Mouse (Mus musculus): ENCODE data around the gene Ldha. TPM values are rescaled to one million over a fixed set of nuclear protein-coding genes. Genes with fewer than 3 reads are reported as not detected.
A peak's percentile ranks its signal among the peaks of the same experiment; 100 is the strongest.

Gene Ldha
- polyA plus RNA-seq (2014; fragmentation: Nextera tagmentation; extraction: Ambion mirVana): 3,024 and 3,145 TPM in 2 replicates

DNA sequence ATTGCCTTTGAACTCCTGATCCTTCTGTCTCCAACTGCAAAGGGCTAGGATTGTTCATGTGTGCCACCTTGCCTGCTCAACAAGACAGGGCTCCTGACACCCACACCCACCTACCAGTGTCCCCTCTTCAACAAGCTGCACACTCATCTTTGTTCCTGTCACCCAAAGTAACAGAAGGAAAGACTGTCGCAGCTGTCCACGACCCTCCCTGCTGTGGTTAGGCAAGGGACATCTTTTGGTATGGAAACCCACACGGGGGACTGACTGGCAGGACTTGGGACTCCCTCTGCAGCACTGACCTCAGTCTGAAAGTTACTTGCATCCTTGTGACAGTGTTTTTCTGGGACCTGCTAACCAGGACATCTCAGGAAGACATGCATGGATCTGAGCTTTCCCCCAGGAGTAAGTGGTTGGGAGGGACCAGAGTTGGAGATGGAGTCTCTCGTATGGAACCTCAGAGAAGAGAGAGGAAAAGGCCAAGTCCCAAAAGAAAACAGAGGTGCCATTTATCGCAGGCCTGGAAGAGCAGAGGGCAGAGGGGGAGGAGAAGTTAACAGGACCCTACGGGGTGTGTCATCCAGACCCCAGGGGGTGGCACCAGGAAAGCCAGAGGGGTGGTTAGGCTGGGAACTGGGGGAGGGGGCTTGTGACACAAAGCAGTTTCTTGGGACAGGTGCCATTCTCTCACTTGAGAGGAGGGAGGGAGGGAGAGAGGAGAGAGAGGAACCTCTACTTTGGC, at the start of gene Ldha:
Gene Ldha, plus strand, starts transcription at position 689 of the 739 bp plus-strand sequence.
- 41% methylated on average over 6 of the region's 6 CpGs for WGBS
- no peak within 1 kb of the TSS for H3K4me2 ChIP-seq (ENCODE audit: low read length)
- no peaks in the 10 kb centered on the region for H3K9me3 ChIP-seq (ENCODE audit: control insufficient read depth, low read length)
- no peak within 1 kb of the TSS for H3K9ac ChIP-seq (ENCODE audit: low read length)
- ATAC-seq (ENCODE audit: insufficient number of reproducible peaks, insufficient read depth, low FRiP score, low read depth): no peak
- H3K27ac ChIP-seq (replicated peaks in 1 of 2; ENCODE audit: control insufficient read depth in 1 of 2, insufficient read depth in 1 of 2, low read depth in 2 of 2, low read length in 2 of 2): no peak within 1 kb of the TSS
- H3K4me3 ChIP-seq (ENCODE audit: control insufficient read depth in 1 of 2, insufficient read depth in 1 of 2, low read depth in 1 of 2, low read length in 2 of 2): no peak within 1 kb of the TSS
- no peaks in the 10 kb centered on the region for H3K36me3 ChIP-seq (ENCODE audit: control insufficient read depth, insufficient read depth, low read length)
- peaks cover 22 to 32% of the 10 kb centered on the region in 2 experiments for H3K4me1 ChIP-seq (ENCODE audit: control insufficient read depth in 2 of 2, insufficient read depth in 2 of 2, low read length in 2 of 2)
- no peaks in the 10 kb centered on the region for H3K27me3 ChIP-seq (ENCODE audit: control insufficient read depth, insufficient read depth, low read length)

DNA sequence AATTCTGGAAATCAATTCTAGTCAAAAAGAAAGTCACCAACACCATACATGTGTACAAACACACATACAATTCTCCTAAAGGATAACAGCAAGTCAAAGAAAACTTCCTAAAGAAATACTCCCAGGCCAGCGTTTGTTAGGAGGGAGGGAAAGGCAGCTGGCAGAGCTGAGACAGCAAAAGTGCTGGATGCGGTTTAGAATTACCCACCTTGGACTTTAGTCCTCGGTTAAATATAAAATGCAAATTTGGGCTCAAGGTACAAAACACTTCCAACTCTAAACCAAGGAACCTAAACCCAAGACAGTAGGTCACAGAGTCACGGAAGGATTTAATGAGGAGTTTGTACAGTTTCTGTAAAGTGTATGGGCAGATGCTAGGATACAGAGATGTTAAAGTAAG, 47.4 kb upstream of the Ldha start:
- no peak for ATAC-seq (ENCODE audit: insufficient number of reproducible peaks, insufficient read depth, low FRiP score, low read depth)
- WGBS: 81% methylated on average over 4 of the region's 4 CpGs

GRCm38 (mm10) chr7:46795287-46796205, 45.7 kb upstream of the Ldha start, which contains the start of the genes Hps5 and Gtf2h1:
Gene Hps5, minus strand, starts transcription at chr7:46796064.
Gene Gtf2h1, plus strand, starts transcription at chr7:46796103.
- H3K4me1 ChIP-seq (ENCODE audit: control insufficient read depth in 2 of 2, insufficient read depth in 2 of 2, low read length in 2 of 2): peaks cover 4 to 17% of the 10 kb centered on the region in 2 experiments
- ATAC-seq (ENCODE audit: insufficient number of reproducible peaks, insufficient read depth, low FRiP score, low read depth): peak; percentile 97
- peak within 1 kb of the TSS; percentile 65 to 98 for H3K4me3 ChIP-seq (ENCODE audit: control insufficient read depth in 1 of 2, insufficient read depth in 1 of 2, low read depth in 1 of 2, low read length in 2 of 2)
- H3K27me3 ChIP-seq (ENCODE audit: control insufficient read depth, insufficient read depth, low read length): no peaks in the 10 kb centered on the region
- H3K36me3 ChIP-seq (ENCODE audit: control insufficient read depth, insufficient read depth, low read length): peaks cover 26% of the 10 kb centered on the region
- H3K27ac ChIP-seq (replicated peaks in 1 of 2; ENCODE audit: control insufficient read depth in 1 of 2, insufficient read depth in 1 of 2, low read depth in 2 of 2, low read length in 2 of 2): peak within 1 kb of the TSS; percentile 76 to 91
- peak within 1 kb of the TSS; percentile 99 for H3K4me2 ChIP-seq (ENCODE audit: low read length)
- H3K9ac ChIP-seq (ENCODE audit: low read length): peak within 1 kb of the TSS; percentile 94
- WGBS: under 1% methylated on average over 73 of the region's 75 CpGs
- H3K9me3 ChIP-seq (ENCODE audit: control insufficient read depth, low read length): no peaks in the 10 kb centered on the region

More for the DNA sequence above, 47.4 kb upstream of the Ldha start:
- no peak overlapping the region for H3K4me2 ChIP-seq (ENCODE audit: low read length)
- no peak overlapping the region for H3K27ac ChIP-seq (replicated peaks in 1 of 2; ENCODE audit: control insufficient read depth in 1 of 2, insufficient read depth in 1 of 2, low read depth in 2 of 2, low read length in 2 of 2)
- no peaks in the 10 kb centered on the region for H3K27me3 ChIP-seq (ENCODE audit: control insufficient read depth, insufficient read depth, low read length)
- H3K36me3 ChIP-seq (ENCODE audit: control insufficient read depth, insufficient read depth, low read length): peaks cover 27% of the 10 kb centered on the region
- H3K9me3 ChIP-seq (ENCODE audit: control insufficient read depth, low read length): no peaks in the 10 kb centered on the region
- H3K4me3 ChIP-seq (ENCODE audit: control insufficient read depth in 1 of 2, insufficient read depth in 1 of 2, low read depth in 1 of 2, low read length in 2 of 2): no peak overlapping the region
- H3K4me1 ChIP-seq (ENCODE audit: control insufficient read depth in 2 of 2, insufficient read depth in 2 of 2, low read length in 2 of 2): peaks cover 4 to 17% of the 10 kb centered on the region in 2 experiments
- H3K9ac ChIP-seq (ENCODE audit: low read length): no peak overlapping the region

- WGBS: under 1% methylated on average over 29 of the region's 31 CpGs
- ATAC-seq (ENCODE audit: insufficient number of reproducible peaks, insufficient read depth, low FRiP score, low read depth): peak; percentile 8; the same call in 1 of the 2 replicates
- H3K27me3 ChIP-seq (ENCODE audit: control insufficient read depth, insufficient read depth, low read length): no peaks in the 10 kb centered on the region
- H3K4me1 ChIP-seq (ENCODE audit: control insufficient read depth in 2 of 2, insufficient read depth in 2 of 2, low read length in 2 of 2): peaks cover 4 to 17% of the 10 kb centered on the region in 2 experiments
- peak overlapping the region; percentile 94 for H3K9ac ChIP-seq (ENCODE audit: low read length)
- H3K27ac ChIP-seq (replicated peaks in 1 of 2; ENCODE audit: control insufficient read depth in 1 of 2, insufficient read depth in 1 of 2, low read depth in 2 of 2, low read length in 2 of 2): peak overlapping the region in 1 of 2 experiments; percentile 91; a peak in 2 of 4 replicates
- H3K9me3 ChIP-seq (ENCODE audit: control insufficient read depth, low read length): no peaks in the 10 kb centered on the region
- peak overlapping the region; percentile 99 for H3K4me2 ChIP-seq (ENCODE audit: low read length)
- peaks cover 27% of the 10 kb centered on the region for H3K36me3 ChIP-seq (ENCODE audit: control insufficient read depth, insufficient read depth, low read length)
- H3K4me3 ChIP-seq (ENCODE audit: control insufficient read depth in 1 of 2, insufficient read depth in 1 of 2, low read depth in 1 of 2, low read length in 2 of 2): peak overlapping the region; percentile 65 to 98
Observed at GRCm38 (mm10) chr7:46796206-46796679, 45.0 kb upstream of the Ldha start.

DNA sequence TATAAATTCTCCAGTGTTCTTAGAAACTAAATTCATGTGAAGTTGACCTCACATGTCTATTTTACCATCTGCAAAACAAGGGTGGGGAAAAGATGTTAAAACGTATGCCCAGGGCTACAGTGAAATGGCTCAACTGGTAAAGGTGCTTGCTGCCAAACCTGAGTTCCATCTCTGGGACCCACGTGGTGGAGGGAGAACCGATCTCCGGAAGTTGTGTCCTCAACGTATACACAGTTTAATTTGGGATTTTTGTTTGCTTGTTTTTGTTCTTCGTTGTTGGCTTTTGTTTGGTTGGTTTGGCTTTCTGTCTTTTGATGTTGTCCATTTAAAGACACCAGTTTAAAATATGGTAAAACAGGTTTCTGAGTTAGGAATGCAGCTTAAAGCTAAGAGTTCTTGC, 44.5 kb upstream of the Ldha start:
- no peak for ATAC-seq (ENCODE audit: insufficient number of reproducible peaks, insufficient read depth, low FRiP score, low read depth)
- Histone ChIP-seq H3K27ac (replicated peaks in 1 of 2; ENCODE audit: control insufficient read depth in 1 of 2, insufficient read depth in 1 of 2, low read depth in 2 of 2, low read length in 2 of 2) (no peak overlapping the region), H3K9me3 (ENCODE audit: control insufficient read depth, low read length) (no peaks in the 10 kb centered on the region), H3K36me3 (ENCODE audit: control insufficient read depth, insufficient read depth, low read length) (peaks cover 32% of the 10 kb centered on the region), H3K4me2 (ENCODE audit: low read length) (peak overlapping the region; percentile 99), H3K4me1 (ENCODE audit: control insufficient read depth in 2 of 2, insufficient read depth in 2 of 2, low read length in 2 of 2) (peaks cover 4 to 17% of the 10 kb centered on the region in 2 experiments), H3K9ac (ENCODE audit: low read length) (peak overlapping the region; percentile 94), H3K27me3 (ENCODE audit: control insufficient read depth, insufficient read depth, low read length) (no peaks in the 10 kb centered on the region), H3K4me3 (ENCODE audit: control insufficient read depth in 1 of 2, insufficient read depth in 1 of 2, low read depth in 1 of 2, low read length in 2 of 2) (peak overlapping the region; percentile 65 to 98)
- 46% methylated on average over 6 of the region's 6 CpGs for WGBS

- no peak overlapping the region for H3K9ac ChIP-seq (ENCODE audit: low read length)
- H3K36me3 ChIP-seq (ENCODE audit: control insufficient read depth, insufficient read depth, low read length): peaks cover 96% of the 10 kb centered on the region
- H3K4me1 ChIP-seq (ENCODE audit: control insufficient read depth in 2 of 2, insufficient read depth in 2 of 2, low read length in 2 of 2): no peaks in the 10 kb centered on the region
- no peak overlapping the region for H3K4me3 ChIP-seq (ENCODE audit: control insufficient read depth in 1 of 2, insufficient read depth in 1 of 2, low read depth in 1 of 2, low read length in 2 of 2)
- 94% methylated on average over 6 of the region's 6 CpGs for WGBS
- no peak overlapping the region for H3K4me2 ChIP-seq (ENCODE audit: low read length)
- no peak for ATAC-seq (ENCODE audit: insufficient number of reproducible peaks, insufficient read depth, low FRiP score, low read depth)
- H3K9me3 ChIP-seq (ENCODE audit: control insufficient read depth, low read length): no peaks in the 10 kb centered on the region
- no peaks in the 10 kb centered on the region for H3K27me3 ChIP-seq (ENCODE audit: control insufficient read depth, insufficient read depth, low read length)
- H3K27ac ChIP-seq (replicated peaks in 1 of 2; ENCODE audit: control insufficient read depth in 1 of 2, insufficient read depth in 1 of 2, low read depth in 2 of 2, low read length in 2 of 2): no peak overlapping the region
Observed at GRCm38 (mm10) chr7:46810325-46810724, 30.9 kb upstream of the Ldha start.

- H3K27ac ChIP-seq (replicated peaks in 1 of 2; ENCODE audit: control insufficient read depth in 1 of 2, insufficient read depth in 1 of 2, low read depth in 2 of 2, low read length in 2 of 2): no peak overlapping the region
- H3K4me3 ChIP-seq (ENCODE audit: control insufficient read depth in 1 of 2, insufficient read depth in 1 of 2, low read depth in 1 of 2, low read length in 2 of 2): no peak overlapping the region
- 89% methylated on average over 4 of the region's 4 CpGs for WGBS
- H3K36me3 ChIP-seq (ENCODE audit: control insufficient read depth, insufficient read depth, low read length): peaks cover 97% of the 10 kb centered on the region
- no peaks in the 10 kb centered on the region for H3K9me3 ChIP-seq (ENCODE audit: control insufficient read depth, low read length)
- no peak overlapping the region for H3K9ac ChIP-seq (ENCODE audit: low read length)
- ATAC-seq (ENCODE audit: insufficient number of reproducible peaks, insufficient read depth, low FRiP score, low read depth): no peak
- no peaks in the 10 kb centered on the region for H3K4me1 ChIP-seq (ENCODE audit: control insufficient read depth in 2 of 2, insufficient read depth in 2 of 2, low read length in 2 of 2)
- H3K4me2 ChIP-seq (ENCODE audit: low read length): no peak overlapping the region
- no peaks in the 10 kb centered on the region for H3K27me3 ChIP-seq (ENCODE audit: control insufficient read depth, insufficient read depth, low read length)
Observed at GRCm38 (mm10) chr7:46814012-46814411, 27.3 kb upstream of the Ldha start.
